Mouse (Mus musculus) A20 (cell line): ENCODE measurements around the gene Pycr1.
A peak's percentile ranks its signal among the peaks of the same experiment; 100 is the strongest.

Source experiments
- DNase-seq: peaks from one replicate; pipeline ENCODE4 v3.0.0-alpha.2; 2011; ENCODE audit warnings: low read depth, low spot score

The Pycr1 gene

DNA sequence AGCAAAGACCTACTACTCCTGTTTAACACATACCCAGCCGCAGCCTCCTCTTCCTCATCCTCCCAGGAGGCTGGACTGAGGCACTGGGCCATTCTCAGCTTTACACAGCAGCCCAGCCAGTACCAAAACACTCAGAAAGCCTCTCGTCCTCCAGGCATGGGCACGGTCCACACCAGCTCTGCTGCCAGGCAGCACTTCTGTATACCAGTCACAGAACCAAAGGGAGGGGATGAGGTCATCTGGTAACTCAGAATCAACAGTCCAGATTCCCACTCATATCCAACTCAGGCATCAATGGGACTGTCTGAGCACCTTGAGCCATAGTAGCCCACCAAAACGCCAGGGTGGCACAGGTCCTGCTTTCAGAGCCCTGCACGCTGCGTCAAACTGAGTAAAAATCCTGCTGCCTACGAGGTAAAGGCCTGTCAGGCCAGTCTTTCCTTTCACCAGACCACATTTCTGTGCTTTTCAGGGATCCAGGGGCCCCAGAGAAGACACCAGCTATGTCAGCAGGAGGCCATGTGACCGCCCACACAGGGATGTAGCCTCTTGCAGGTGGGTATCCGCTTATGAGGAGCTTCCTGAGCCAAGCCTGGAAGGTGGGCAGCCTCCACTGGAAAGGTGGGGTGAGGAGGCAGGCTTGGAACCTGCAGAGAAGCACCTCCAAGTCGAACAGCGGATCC is 16.6 kb downstream of the Pycr1 start:
- no peak for DNase-seq

GRCm38 (mm10) chr11:120625152-120625775 is 18.3 kb downstream of the Pycr1 start, which contains the start of gene Sirt7:
Sirt7 (minus strand) TSS chr11:120625240.
- DNase-seq: no peak

DNA sequence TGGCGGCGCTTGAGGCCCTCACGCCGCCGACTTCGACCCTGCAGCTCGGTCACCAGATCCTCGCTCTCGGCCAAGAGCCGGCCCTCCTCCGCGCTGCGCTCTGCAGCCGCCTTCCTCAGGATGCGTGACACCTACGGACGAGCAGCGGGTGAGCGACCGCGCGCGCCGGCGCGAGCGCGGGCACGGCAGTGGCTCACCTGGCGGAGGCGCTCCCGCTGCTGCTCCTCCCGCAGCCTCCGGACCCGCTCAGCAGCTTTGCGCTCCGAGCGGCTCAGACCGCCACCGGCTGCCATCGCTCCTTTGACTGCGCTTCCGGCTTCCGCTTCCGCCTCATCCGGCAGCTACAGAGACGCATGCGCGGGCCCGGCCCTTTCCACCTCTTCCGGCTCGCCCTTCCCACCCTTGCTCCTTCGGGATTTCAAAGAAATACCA is 18.9 kb downstream of the Pycr1 start:
- peak; percentile 91 for DNase-seq

- peak; percentile 86 for DNase-seq
Measured at GRCm38 (mm10) chr11:120623961-120624679, 19.4 kb downstream of the Pycr1 start.

GRCm38 (mm10) chr11:120622805-120623204 is 20.8 kb downstream of the Pycr1 start:
- no peak for DNase-seq

DNA sequence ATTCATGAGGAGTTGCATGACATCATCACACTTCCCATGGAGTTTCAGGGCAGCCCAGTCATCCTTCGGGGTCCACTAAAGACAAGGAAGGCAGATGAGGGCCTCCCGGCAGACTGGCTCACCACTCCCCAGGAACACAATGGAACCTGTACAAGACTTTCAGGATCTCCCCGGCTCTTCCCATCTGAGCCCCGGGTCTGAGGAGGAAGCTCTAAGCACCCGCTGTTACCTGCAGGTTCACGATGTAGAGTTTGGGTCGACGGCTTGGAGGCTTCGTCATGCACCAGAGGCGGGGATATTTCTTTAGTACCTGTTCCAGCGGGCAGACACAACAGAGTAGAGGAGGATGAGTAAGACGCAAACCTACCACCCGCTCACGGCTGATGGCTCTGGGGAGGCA is 23.4 kb downstream of the Pycr1 start:
- DNase-seq: no peak

DNA sequence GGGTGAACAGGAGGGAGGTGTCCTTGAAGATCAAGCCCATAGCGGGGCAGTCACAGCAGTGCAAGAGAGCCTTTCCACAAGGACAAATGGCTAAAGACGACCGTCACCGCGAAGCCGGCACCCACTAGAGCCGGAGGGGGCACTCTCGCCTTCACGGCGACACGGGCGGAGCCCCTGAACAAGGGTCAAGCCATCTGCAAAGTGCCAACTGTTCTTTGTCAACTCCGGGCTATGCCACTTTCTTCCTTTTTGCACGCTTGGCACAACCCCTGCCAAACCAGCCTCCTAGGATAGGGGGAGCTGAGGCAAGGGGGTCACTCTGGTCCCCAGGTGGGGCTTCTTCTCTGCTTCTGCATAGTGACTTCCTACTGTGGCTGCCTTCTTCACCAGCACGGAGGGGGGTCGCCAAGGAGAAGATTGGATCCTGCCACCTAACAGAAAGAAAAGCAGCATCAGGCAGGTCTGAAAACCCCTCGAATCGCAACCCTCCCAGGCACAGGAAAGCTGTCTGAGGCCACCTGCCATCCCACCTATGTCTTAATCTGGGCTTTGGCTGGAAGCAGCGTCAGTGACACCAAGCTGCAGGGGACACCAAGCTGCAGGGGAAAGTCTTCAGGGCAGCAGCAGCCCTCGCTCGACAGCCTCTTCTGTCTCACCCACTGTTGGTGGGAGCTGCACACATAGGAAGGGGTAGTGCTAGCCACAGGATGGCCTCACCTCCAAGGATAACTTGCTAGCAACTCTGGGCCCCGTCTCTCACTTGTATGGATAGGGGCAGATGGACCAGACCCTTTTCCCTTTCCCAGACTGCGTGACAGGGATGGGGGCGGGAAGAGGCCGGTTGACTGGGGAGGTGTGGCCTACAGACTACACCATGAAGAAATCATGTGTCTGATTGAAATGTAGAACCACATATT is 24.7 kb downstream of the Pycr1 start:
- DNase-seq: no peak

GRCm38 (mm10) chr11:120617519-120618112 is 26.0 kb downstream of the Pycr1 start, which contains the start of gene Pcyt2:
Pcyt2 (minus strand) TSS chr11:120617936.
- peak; percentile 97 for DNase-seq

DNA sequence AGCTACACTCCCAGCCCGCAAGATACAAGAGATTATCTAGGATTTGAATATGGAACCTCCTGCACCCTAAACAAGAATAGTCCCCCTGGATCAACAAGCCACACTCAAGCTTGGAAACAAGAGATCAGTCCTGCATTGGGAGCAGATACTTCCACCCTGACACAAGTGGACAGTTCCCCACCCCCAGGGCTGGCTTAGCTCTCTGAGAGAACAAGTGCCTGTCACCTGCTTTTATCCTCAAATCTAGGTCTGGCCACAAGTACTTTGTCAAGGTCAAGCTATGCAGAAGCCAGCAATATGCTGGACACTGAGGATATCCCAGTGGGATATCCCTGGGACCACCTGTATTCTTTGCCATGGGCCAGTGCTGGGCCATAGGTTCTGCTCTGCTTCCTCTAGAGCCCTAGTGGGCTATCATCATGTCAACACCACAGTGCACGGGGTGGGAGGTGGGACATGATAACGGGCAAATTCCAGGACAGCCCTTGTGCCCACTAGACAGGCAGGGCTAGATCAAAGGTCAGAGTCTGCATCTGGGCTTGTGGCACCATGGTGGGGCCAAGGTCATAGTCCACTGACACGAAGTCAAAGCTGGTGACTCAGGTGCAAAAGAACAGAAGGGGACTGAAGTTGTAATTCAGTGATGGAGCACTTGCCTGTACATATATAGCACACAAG is 26.8 kb downstream of the Pycr1 start:
- peak; percentile 36 for DNase-seq

DNA sequence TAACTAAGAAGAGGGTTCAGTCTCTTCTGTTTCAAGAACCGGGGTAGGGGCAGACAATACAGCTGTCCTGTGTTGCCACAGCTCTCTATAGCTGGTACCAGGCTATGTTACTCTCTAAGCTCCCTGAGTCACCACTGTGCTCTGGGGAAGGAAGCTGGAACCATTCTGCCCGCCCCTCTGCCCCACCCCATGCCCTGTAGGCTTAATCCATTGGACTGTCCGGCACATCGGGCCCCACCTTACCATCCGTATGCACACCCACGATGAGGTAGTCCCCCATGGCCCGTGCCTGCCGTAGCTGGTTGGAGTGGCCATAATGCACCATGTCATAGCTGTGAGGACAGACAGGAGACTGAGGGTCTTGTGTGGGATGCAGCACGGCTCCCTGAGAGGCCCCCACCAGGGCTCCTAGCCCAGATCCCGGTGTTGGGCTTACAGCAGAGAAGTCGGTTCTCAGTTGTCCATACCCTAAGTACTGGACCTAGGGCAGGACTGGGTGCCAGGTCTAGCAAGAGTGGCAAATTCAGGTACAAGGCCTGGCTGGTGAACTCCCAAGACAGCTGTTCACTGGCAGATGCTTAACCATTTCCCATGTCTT is 27.9 kb downstream of the Pycr1 start:
- DNase-seq: no peak

DNA sequence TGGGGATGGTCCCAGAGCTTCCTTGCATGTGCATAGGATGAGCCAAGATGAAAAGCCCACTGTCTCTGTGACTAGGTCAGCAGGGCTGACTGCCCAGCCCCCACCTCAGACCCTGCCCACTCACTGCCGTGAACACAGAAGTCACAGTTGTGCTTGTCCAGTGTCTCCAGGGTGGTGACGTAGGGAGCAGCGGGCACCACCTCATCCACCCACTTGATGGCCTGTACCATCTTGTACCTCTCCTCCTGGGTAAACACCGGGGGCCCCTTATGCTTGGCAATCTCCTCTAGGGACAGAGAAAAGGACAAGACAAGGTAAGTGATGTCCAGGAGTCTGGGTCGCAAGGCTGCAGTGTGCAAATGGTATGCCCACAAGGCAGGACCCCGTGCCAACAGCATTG is 28.4 kb downstream of the Pycr1 start:
- DNase-seq: no peak

DNA sequence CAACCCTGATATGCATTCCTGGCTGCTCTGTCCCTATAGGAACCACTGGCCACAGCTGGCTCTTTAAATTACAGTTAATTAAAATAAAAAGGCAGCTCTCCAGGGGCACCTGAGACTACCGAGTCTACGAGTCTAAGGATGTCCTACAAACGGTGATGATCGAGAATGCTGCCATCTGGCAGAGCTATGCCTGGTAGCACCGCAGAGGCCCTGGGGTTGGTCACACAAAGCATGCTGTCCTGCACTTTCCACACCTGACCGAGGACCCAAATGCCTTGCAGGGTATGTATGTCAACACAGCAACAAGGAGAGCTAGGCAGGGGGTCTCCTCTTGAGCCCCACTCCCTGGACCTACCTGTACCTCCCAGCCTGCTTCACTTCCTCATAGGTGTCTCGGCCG is 29.6 kb downstream of the Pycr1 start:
- no peak for DNase-seq

DNA sequence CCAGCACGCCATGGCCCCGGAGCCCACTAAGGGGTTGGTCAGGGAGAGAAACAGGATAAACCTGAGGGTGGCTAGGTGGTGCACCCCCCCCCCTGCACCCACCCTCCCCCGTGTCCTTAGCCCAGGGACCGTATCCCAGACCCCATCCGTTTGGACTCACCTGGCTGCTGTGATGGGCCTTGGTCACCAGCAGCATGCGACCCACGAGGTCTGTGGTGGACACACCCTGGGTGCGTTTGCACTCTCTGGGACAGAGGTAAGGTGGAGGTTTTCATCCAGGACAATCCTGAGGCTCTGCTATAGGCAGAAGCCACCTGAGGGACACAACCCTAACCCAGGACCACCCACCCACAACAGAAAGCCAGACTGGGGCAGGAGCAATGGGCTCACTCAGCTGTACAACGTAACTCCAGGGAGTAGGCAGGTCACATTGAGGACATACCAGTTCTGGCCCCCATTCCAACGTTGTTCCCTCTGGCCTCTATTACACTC is 30.0 kb downstream of the Pycr1 start:
- DNase-seq: no peak

DNA sequence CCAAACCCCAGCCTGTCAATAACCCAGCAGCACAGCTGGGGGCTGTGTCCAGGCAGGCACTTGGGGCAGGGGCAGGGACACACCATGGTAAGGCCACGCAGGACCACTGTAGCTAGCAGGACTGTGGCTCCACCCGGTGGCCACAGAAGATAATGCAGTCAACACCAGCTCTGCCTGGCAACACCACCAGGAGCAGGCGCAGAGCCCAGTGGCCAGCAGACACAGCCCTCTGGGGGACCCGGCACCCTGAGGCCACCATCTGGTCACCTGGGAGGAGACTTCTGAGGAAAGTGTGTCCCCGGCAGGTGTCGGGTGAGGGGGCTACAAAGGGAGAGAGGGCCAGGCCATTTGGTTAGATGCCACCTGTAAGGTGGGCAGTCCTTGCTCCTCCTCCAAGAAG is 30.8 kb downstream of the Pycr1 start:
- peak; percentile 69 for DNase-seq

DNA sequence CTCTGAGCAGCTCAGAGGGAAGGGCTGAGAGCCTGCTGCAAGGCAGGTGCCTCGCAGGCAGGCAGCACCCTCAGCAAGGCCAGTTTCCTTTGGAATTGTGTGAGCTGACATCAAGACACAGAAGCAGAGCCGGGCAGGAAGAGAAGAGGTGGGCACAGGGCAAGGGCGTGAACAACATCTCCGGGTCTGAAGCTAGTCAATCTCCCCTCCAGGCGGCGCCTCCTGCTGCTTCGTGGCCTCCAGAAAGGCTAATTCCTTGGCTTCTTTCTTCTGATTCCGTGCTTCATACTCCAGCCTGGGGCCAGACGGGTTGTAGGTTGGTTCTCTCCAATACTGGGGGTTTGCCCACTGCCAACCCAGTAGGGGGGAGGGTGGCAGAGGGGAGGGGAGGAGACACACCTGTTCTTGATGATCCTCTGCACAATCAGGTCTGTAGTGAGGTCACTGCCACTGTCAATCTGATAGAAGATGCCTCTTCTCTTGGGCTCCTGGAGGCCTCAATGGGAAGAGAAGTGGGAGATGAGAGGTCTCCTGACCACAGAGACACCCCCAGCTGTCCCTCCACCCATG is 33.0 kb downstream of the Pycr1 start:
- DNase-seq: no peak

- DNase-seq: peak; percentile 59
Measured at GRCm38 (mm10) chr11:120609250-120609649, 34.3 kb downstream of the Pycr1 start.

- DNase-seq: peak; percentile 75
Measured at GRCm38 (mm10) chr11:120608241-120609034, 35.1 kb downstream of the Pycr1 start, which contains the start of gene Npb. Npb (plus strand) TSS chr11:120608477.

DNA sequence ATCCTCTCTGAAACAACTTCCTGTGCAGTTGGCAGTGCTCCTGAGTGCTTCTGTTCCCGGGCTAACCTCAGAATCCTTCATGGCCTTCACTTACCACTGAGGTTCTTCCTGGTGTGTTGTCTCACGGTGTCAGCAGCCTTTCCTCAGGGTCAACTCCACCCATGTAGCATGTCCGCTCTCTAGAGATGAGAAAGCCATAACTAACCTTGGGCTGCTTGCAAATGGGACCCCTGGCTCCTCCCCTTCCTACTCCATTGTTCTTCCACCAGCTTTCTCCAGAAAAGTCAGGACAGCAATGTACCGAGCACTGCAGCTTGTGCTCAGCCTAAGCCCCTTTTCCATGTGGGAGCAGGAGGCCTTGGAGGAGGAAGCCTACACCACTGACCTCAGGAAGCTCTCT is 36.8 kb downstream of the Pycr1 start:
- DNase-seq: no peak

DNA sequence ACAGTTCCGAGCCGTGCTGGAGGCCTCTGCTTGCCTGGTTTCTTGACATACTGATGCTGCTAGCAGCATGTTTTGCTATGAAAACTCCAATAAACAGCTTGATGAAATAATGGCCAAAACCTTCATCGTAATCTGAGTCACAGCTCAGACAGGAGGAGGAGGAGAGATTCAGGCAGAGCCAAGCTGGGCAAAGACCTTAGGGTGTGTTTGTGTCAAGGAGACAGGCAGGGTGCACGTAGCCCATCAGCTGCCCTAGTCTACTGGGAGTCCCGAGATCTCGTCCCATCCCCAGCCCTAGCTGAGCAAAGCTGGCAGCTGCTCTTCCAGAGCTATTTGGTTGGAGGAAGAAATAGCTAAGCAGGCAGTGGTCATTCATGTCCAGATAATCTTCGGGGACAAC is 37.9 kb downstream of the Pycr1 start:
- no peak for DNase-seq
